Mouse (Mus musculus): ENCODE results near the gene Nsmce4a.

DNA sequence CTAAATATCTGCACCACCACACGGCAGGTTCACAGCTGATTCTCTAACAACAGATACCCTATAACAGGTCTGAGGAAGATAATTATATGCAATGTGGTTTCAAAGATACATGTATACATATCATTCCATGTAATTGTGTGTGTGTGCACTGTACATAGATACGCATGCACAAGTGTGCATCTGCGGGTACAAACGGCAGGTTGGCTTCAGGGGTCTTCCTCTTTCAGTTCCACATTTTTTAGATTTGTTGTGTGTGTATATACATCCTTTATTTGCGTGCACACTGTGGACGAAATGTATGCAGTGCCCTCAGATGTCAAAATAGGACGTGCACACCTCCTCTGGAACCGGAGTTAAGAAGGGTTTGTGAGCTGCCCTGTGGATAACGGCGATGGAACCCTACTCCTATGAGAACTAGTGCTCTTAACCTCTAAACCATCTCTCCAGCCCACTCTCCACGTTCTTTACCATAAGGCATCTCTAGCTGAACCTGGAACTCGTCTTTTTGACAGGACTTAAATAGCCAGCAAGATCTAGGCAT lies 25.2 kb downstream of the Nsmce4a start:
- no peak for TF ChIP-seq POLR2AphosphoS5 (IDR thresholded peaks at IDR 0.05; ENCODE audit: borderline replicate concordance, low read depth, low read length)
- no peak for TF ChIP-seq BHLHE40 (IDR thresholded peaks at IDR 0.05; ENCODE audit: borderline replicate concordance, low read depth, low read length)
- TF ChIP-seq CHD2 (IDR thresholded peaks at IDR 0.05; ENCODE audit: low read length): no peak
- TF ChIP-seq POLR2A (IDR thresholded peaks at IDR 0.05; ENCODE audit: control insufficient read depth in 1 of 2, insufficient read depth in 1 of 2, low read depth in 1 of 2, low read length in 2 of 2, poor library complexity in 1 of 2): no peak
- no peak for TF ChIP-seq RCOR1 (IDR thresholded peaks at IDR 0.05; ENCODE audit: low read depth, low read length)
- TF ChIP-seq NELFE (IDR thresholded peaks at IDR 0.05; ENCODE audit: low read depth, low read length): no peak
- TF ChIP-seq GATA1 (IDR thresholded peaks at IDR 0.05; ENCODE audit: low read depth, low read length): no peak
- TF ChIP-seq EP300 (IDR thresholded peaks at IDR 0.05; ENCODE audit: low read depth in 1 of 2, low read length in 2 of 2): no peak
- no peak for TF ChIP-seq MYB (IDR thresholded peaks at IDR 0.05; ENCODE audit: low read depth, low read length)
- no peak for TF ChIP-seq CTCF (IDR thresholded peaks at IDR 0.05 in 2 of 3, conservative IDR thresholded peaks at IDR 0.05 in 1 of 3; ENCODE audit: control insufficient read depth in 1 of 3, insufficient read depth in 1 of 3, low read depth in 2 of 3, low read length in 3 of 3, poor library complexity in 1 of 3, severe bottlenecking in 1 of 3)
- TF ChIP-seq GABPA (IDR thresholded peaks at IDR 0.05; ENCODE audit: low read depth, low read length): no peak

Data from MEL (cell line).